Mouse (Mus musculus): ENCODE results near the gene Cit.
A peak's percentile ranks its signal among the peaks of the same experiment; 100 is the strongest.

The Cit gene

DNA sequence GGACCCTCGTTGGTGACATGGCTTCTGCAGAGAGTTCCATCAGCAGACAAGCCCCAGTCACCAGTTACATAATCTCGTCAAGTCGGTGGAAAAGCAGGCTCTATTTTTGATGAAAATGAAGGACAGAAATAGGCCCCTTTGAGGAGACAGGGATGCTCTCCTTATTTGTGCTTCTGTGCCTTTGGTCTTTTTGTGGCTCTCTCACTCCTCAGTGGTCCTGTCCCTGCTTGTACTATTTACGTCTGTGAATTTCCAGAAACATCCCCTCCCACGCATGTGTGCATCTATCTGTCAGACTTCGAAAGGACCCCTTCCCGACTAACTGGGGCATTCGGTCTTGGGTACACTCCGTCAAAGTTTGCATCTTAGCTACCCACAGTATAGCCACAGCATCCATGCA is 116.7 kb downstream of the Cit start:
- no peak for DNase-seq (ENCODE audit: low spot score)

DNA sequence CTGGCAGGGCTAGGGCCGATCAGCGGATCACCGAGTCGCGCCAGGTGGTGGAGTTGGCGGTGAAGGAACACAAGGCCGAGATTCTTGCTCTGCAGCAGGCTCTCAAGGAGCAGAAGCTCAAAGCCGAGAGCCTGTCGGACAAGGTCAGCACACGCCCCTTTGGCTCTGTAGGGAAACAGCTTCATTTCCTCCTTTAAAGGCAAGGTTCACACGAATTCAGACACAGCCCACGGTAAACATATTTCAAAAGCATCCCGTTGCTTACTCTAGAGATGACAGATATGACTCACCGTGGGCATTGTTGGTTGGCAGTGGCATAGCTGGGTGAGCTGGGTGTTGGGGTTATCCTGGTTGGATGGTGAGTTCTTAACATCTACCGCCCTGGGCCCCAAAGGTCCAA is 126.2 kb downstream of the Cit start:
- no peak for DNase-seq (ENCODE audit: low spot score)

DNA sequence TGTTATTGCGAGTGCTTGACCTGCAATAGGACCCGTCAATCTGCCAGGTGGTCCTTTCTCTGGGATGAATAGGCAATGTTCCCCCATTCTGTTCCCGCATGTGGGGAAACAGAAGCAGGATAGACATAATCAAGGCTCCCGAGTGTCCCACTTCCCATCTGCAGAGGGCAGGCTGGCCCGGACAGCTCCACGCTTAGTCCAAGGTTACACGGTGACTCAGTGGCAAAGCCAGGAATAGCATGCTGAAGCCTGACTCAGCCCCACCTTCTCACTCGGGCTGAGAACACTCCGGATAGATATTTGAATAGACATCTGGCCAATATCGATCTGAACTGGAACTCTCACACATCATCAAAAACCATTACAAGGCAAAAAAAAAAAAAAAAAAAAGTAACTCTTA is 130.6 kb downstream of the Cit start:
- DNase-seq (ENCODE audit: low spot score) = no peak

DNA sequence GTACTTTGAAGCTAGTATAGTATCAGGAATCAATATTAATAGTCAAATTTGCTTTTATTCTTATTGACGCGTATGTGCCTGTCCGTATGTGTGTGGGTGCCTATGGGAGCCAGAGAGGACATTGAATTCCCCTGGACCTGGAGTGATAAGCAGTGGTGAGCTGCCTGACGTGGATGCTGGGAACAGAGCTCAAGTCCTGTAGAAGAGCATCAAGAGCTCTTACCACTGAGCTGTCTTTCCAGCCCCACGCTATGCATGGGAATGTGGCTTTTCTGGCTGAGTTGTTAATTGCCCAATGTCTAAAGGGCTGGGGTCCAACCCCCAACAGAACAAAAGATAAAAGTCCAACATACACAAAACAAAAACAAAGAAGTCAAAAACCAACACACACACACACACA is 131.4 kb downstream of the Cit start:
- DNase-seq (ENCODE audit: low spot score) = no peak

DNA sequence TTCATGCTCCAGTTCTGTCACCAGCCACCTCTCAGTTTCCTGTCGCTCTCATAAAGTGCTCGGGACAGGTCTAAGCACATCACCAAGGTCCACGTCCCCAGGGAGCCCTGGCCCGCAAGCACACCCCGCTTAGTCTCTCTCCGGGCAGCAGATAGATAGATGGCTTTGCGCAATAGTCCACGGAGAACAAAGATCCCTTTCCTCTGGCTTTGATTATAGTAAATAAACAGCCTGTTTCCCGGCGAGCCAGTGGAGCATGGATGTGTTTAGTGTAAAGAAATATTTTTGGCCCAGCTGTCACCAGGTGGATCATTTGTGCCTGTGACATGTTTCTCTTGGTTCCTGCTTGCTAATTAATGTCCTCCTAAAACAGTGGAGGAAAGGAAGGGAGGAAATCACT is 132.2 kb downstream of the Cit start:
- no peak for DNase-seq (ENCODE audit: low spot score)

DNA sequence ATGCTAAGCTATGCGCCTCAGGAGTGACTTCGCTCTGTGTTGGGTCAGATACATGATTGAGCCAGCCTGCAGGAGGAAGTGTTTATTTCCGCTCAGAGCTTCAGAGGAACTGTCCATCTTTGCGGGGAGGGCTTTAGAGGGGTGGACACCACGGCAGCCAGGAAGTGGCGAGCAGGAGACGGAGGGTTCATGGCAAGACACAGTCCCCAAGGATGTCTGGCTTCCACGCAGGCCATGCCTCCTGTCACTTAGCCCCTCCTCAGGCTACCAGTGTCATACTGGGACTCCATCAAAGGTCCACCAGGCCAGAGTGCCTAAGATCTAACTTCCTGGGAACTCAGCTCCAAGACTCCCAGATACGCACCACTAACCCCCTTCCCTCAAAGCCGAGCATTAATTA is 132.7 kb downstream of the Cit start:
- no peak for DNase-seq (ENCODE audit: low spot score)

DNA sequence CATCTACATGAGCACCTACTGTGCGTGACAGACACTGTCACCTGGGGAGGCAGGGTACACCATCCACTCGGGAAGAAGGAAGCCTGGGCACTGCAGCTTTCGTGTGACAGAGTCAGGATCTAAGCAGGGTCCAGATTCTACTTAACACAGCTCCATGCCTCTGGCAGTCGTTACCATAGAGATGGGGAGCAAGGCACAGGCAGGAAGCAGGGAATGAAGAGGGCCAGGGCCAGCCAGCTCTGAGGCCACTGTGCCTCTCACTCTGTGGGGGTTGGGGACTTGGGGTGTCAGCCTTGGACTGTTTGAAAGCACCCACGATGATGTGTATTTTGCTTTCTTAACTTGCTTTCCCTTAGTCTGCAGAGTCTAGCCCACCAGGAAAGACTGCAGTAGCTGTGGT is 133.2 kb downstream of the Cit start:
- no peak for DNase-seq (ENCODE audit: low spot score)

DNA sequence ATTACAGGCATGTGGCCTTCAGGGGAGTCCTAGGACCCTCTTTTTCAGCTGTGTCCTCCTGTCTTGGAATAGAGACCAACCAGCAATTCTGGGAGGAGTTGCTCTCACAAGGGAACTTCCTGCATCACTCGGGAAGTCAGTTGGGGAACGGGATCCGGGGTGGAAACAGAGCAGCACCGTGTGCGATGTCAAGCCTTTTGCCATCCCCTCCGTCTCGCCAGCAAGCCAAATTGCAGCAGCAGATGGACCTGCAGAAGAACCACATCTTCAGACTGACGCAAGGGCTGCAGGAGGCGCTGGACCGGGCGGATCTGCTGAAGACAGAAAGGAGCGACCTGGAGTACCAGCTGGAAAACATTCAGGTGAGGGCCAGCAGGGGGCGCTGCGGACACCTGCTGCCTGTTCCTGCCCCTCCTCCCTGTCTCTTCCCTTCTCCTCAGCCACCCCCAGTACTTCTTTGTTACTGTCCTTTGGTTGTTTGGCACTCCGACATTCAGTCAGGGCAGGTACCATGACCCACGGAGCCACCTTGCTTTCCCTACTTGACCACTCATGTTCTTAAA is 134.1 kb downstream of the Cit start:
- peak; percentile 20 for DNase-seq (ENCODE audit: low spot score)

DNA sequence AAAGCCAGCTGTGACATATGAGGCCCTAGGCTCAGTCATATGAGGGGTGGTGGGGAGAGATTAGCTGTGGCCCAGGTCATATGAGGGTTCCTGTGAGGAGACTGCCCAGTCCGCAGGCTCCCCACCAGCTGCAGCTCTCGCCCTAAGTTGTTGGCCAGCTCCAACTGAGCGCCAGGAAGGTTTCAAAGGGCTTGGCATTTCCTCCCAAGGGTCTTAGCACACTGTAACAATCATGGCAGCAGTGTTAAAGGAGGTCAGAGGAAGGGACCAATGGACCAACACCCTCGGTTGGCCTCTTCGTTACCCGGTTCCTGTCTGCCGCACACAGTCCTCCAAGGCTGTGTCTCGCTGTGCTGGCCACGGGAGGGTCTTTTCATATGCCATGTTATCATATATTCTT is 135.5 kb downstream of the Cit start:
- no peak for DNase-seq (ENCODE audit: low spot score)

DNA sequence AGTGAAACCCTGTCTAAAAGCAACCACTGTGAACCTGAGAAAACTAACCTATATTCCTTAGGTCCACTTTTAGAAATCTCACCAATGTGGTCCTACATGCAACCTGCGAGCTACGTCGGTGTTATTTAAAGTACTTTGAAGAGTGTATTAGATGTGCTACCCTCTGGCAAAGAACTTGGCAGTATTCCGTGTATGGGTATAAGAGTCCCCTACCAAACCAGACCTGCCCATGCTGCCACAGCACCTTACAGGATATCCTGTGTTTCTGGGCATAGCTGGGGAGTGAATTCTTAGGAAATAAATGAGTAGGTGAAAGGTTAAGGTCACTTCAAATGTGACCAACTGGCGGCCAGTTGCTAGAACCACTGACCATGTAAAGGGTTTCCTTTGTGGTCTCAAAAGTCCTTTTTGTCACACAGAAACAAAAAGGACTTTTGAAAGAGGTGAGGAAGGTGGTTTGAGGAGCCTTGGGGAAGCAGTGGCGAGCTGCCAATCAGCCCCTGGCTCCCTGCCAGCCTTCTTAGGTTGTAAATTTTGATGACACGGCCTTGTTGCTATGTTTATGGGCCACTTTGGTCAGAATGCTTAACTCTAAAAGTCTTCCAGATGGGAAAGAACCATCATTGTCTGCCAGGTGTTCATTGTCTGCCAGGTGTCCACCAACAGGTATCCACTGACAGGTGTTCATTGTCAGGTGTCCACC is 137.7 kb downstream of the Cit start:
- no peak for DNase-seq (ENCODE audit: low spot score)

DNA sequence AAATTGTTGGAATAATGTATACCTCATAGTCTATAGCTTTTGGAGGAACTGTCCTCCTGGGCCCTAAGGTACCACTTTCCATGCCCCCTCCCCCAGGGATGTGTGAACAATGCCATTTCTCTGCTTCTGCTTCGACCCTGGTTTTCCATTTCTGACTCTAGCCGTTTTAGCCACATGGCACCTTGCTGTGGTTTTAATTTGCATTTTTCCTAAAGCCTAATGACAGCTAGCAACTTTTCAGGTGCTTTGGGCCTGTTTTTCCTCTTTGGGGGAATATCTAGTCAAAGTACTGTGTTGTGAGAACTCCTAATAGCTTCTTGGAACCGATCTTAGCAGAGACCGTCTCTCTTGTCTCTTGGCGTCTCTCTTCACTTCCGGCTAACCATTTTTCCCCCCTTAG is 139.3 kb downstream of the Cit start:
- DNase-seq (ENCODE audit: low spot score) = no peak

DNA sequence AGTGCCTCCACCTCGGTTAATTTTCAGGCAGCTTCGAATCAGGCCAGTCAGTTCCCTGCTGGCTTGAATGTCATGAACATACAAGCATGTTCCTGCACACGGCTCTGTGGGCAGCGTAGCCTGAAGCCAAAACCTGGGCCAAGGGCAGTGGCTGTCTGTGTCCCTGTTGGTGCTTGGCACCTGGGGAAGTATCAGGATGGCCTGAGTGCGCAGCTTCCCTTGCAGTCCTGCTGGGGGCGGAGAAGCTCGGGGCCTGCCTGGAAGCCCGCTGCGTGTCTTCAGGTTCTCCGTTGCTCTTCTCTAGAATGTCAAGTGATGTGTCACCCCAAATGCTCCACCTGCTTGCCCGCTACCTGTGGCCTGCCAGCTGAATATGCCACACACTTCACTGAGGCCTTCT is 140.0 kb downstream of the Cit start:
- DNase-seq (ENCODE audit: low spot score) = no peak

DNA sequence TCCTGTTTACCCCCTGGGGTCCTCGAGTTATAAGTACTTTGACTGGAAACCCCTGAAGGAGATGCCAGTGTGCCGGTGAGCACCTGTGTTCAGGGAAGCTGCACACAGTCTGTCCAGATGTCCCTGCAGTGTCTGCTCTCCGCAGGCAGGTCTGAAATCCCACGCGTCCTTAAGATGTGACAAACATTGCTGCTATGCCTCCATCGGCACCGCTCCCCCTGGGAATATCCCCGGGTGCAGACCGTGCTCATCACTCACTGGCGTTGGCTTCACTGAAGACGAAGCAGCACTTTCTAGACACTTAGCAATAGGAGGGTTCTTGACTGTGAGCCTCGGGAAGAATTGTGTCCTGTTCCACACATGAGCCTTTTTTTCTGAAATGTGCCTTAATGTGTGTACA is 142.2 kb downstream of the Cit start:
- DNase-seq (ENCODE audit: low spot score) = no peak

DNA sequence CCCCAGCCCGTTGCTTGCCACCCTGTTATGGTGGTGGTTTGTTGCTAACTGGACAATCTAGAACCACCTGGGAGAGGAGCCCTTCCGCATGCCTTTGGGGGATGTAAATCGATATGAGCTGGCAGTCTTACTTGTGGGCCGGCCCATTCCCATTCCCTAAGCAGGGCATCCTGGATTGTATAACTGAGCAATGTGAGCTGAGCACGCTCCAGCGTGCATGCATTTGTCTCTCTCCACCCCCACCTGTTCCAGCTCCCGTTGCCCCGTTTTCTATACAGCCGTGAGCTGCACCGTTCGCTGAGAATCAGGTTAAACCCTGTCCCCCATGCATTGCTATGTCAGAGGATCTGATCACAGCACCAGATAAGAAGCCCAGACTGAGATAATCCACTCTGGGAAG is 146.6 kb downstream of the Cit start:
- no peak for DNase-seq (ENCODE audit: low spot score)

DNA sequence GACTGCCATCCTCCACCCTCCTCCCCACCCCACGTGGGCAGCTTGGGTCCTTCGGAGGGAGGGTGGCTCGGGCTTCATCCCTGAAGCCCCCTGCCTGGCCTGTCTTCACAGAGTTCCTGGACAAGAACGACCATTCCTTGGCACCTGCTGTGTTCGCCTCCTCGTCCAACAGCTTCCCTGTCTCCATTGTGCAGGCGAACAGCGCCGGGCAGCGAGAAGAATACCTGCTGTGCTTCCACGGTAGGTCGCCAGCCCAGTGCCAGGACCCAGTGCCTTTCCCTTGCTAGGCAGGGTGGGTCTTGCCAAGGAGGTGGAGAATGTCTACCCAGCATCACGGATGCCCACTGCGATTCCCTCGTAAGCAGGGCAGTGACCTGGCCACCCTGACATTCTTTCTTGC is 149.0 kb downstream of the Cit start:
- DNase-seq (ENCODE audit: low spot score) = no peak

DNA sequence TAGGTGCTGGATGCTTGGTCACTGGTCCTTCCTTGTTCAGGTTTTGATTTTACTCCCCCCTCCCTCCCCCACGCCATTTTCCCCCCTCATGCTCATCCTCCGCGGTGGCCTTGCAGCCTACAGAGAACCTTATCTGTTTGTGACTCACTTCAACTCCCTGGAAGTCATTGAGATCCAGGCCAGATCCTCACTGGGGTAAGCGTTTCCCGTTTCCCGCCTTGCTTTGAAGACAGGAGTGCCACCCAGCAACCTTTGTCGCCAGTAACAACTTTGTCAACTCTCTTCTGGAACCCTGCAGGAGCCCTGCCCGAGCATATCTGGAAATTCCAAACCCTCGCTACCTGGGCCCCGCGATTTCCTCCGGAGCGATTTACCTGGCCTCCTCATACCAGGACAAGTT is 152.3 kb downstream of the Cit start:
- no peak for DNase-seq (ENCODE audit: low spot score)

DNA sequence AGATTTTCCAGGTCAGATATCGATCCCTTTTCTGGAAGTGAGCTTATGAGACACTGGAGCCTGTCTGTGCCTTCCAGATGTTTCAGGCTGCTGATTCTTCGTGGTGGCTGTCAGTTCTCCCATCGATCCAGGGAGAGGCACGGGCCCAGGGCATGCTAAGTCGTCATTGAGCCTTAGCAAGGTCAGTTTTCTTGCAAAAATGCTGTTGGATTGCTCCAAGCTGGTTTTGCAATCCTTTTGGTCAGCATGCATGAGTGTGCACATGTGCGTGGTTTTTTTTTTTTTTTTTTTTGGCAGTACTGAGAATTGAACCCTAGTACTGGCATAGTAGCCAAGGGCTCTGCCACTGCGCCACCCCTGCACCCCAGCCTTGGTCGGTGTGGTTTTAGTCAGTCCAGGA is 158.1 kb downstream of the Cit start:
- DNase-seq (ENCODE audit: low spot score) = no peak

DNA sequence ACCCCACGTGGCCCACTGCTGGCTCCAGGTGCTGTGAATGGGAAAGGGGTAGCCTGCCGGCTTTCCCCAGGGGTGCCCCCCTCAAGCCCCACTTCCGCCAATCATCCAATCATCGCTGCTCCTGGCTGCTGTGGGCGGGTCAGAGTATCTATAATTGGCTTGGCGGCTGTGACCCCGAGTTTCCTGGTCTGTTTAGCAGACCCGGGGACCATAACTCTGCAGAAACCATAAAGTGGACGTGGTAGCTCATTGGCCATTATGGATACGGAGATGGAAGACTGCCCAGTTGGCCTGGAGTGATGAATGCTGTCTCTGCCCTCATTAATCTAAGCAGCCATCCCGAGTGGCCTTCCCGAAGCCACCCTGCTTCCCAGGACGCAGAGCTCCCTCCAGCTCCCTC is 158.7 kb downstream of the Cit start:
- DNase-seq (ENCODE audit: low spot score) = no peak

DNA sequence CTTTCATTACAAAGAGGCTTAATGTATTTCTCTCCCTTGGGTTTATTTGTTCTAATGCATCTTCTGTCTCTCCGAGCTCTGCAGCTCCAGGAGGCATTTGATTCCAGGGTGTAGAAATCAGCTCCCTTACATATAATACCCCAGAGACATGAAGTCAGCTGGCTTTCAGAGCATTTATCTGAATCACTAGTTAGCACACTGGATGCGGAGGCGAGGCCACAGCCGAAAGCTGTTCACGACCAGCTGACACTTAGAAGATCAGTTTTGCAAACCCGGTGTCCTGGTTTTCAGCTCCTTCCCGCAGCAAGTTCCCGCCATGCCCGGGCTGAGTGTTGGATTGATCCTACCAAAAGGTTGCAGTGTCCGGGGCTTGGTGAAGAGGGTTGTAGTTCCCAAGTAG is 159.2 kb downstream of the Cit start:
- no peak for DNase-seq (ENCODE audit: low spot score)

DNA sequence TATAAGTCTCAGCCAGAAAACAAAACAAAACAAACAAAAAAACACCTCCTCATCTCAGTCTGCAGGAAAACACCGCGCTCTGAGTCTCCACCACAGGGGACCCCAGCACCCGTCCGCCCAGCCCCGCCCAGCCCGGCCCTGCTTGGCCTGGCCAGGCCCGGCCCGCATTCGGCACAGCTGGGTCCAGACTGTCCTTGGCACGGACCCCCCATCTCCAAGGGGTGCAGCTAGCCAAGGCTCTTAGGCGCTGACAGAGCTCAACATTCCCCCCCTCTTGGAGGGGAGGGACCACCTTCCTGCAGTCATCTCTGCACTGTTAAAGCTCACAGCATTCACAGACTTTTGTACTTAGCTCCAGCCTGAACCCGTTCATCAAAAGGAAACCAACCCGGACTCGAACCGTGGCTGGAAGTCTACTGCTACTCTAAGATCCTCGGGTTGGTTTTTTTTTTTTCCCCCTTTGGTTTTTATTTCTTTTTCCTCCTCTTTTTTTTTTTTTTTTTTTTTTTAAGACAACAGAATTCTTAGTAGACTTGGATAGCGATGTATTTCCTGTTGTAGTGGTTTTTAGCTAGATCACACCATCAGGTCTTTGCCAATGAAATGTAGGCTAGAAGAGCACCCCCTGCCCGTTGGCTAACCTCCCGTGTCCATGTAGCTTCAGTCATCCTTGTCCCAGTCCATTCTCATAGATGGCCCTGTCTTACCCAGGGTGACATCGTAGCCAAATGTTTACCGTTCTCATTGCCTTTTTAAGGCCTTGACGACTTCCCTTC is 161.4 kb downstream of the Cit start:
- no peak for DNase-seq (ENCODE audit: low spot score)

DNA sequence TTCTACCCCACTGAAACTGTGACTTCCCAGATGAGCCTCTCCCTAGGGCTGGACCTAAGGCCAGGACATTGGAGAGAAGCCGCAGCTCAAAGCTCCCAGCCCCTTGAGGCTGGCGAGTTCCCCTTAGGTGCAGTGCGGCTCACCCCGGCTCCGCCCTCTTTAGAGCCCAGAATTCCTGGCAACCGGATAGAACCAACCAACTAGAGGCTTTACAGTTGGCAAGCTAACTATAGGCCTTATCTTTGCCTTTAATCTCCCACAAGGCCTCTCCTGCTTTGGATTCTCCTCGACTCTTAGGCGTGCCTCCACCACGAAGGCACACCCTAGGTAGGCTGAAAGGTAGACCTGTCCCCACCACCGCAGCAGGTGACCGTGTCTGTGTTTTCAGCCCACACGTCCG is 162.6 kb downstream of the Cit start:
- DNase-seq (ENCODE audit: low spot score) = no peak

DNA sequence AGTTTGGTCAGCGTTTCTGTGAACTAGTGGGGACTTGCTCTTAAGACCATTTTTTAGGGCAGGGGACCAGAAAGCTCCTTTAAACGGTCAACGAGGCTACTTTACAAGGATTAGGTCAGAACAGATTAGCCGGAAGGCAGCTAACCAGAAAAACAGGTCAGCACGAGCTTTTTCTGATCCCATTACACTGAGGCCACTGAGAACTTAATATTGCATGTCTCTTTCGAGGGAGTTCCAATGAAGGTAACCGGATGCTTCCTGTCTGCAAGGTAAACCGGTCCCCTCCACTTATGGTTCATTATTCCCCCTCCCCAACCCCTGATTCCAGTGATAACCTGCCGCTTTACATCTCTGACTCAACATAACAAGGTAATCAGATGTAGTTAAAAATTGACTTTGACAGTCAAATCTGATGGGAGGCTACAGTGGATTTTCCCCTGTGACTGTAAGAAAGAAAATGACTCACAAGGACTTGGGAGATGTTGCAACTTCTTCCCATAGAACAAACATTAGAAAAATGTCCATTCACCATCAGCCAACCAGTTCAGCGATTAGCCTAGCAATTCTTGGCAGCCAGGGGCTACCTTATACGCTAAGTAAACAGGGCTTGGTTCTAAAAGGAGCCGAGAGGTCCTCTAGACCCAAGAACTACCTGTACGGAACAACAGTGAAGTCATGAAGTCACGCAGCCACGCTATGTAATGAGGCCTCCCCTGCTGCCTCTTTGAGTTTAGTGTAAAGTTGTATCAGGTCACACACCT is 164.2 kb downstream of the Cit start:
- no peak for DNase-seq (ENCODE audit: low spot score)

Data from embryo, embryonic 10.5 days (tissue).